Mouse (Mus musculus): Measurements from ENCODE around the gene Il27ra. TPM values are rescaled to one million over a fixed set of nuclear protein-coding genes. Genes with fewer than 3 reads are reported as not detected.
"Not testable (repeated sequence)": the region's sequence is repeated elsewhere in the genome, so short reads cannot be mapped to it uniquely, and the experiment has no call there.

The Il27ra gene
- polyA plus RNA-seq, 1 experiment from 2014 or later = 0.13 TPM

- 92% methylated on average over 2 of the region's 2 CpGs for WGBS
- not testable (repeated sequence) for H3K4me1 ChIP-seq (ENCODE audit: control insufficient read depth, insufficient read depth, low read length); ATAC-seq (ENCODE audit: insufficient read depth, low FRiP score, low TSS enrichment); H3K4me3 ChIP-seq (ENCODE audit: low read depth, low read length); H3K27me3 ChIP-seq (ENCODE audit: control insufficient read depth, insufficient read depth, low read length); H3K4me2 ChIP-seq (ENCODE audit: low read depth); H3K9ac ChIP-seq (ENCODE audit: low read length); DNase-seq (ENCODE audit: low spot score); H3K27ac ChIP-seq (ENCODE audit: low read depth, low read length); H3K9me3 ChIP-seq (ENCODE audit: control insufficient read depth, low read length)
- H3K36me3 ChIP-seq (ENCODE audit: control insufficient read depth, insufficient read depth, low read length) = peaks cover 30% of the 10 kb centered on the region
These were observed 59.2 kb downstream of the Il27ra start for GRCm38 (mm10) chr8:83983222-83983621.

GRCm38 (mm10) chr8:83982449-83982848 is 59.9 kb downstream of the Il27ra start:
- DNase-seq (ENCODE audit: low spot score) = no peak
- 86% methylated on average over 4 of the region's 4 CpGs for WGBS

GRCm38 (mm10) chr8:83981533-83981932 is 60.9 kb downstream of the Il27ra start:
- H3K4me3 ChIP-seq (ENCODE audit: low read depth, low read length) = no peak overlapping the region

More at GRCm38 (mm10) chr8:83982449-83982848, 59.9 kb downstream of the Il27ra start:
- Histone ChIP-seq H3K36me3 (ENCODE audit: control insufficient read depth, insufficient read depth, low read length) (peaks cover 29% of the 10 kb centered on the region), H3K27ac (ENCODE audit: low read depth, low read length) (no peak overlapping the region), H3K9ac (ENCODE audit: low read length) (no peak overlapping the region), H3K9me3 (ENCODE audit: control insufficient read depth, low read length) (no peaks in the 10 kb centered on the region), H3K4me3 (ENCODE audit: low read depth, low read length) (no peak overlapping the region), H3K4me2 (ENCODE audit: low read depth) (no peak overlapping the region), H3K27me3 (ENCODE audit: control insufficient read depth, insufficient read depth, low read length) (no peaks in the 10 kb centered on the region), H3K4me1 (ENCODE audit: control insufficient read depth, insufficient read depth, low read length) (no peaks in the 10 kb centered on the region)
- no peak for ATAC-seq (ENCODE audit: insufficient read depth, low FRiP score, low TSS enrichment)

GRCm38 (mm10) chr8:83980845-83981244 is 61.5 kb downstream of the Il27ra start:
- H3K27ac ChIP-seq (ENCODE audit: low read depth, low read length) = no peak overlapping the region
- ATAC-seq (ENCODE audit: insufficient read depth, low FRiP score, low TSS enrichment) (no peak), DNase-seq (ENCODE audit: low spot score) (no peak)
- H3K9me3 ChIP-seq (ENCODE audit: control insufficient read depth, low read length) = no peaks in the 10 kb centered on the region
- peaks cover 18% of the 10 kb centered on the region for H3K36me3 ChIP-seq (ENCODE audit: control insufficient read depth, insufficient read depth, low read length)
- no peak overlapping the region for H3K4me2 ChIP-seq (ENCODE audit: low read depth)
- H3K27me3 ChIP-seq (ENCODE audit: control insufficient read depth, insufficient read depth, low read length) = no peaks in the 10 kb centered on the region
- no peaks in the 10 kb centered on the region for H3K4me1 ChIP-seq (ENCODE audit: control insufficient read depth, insufficient read depth, low read length)
- WGBS = 89% methylated on average over 8 of the region's 8 CpGs
- no peak overlapping the region for H3K4me3 ChIP-seq (ENCODE audit: low read depth, low read length)
- H3K9ac ChIP-seq (ENCODE audit: low read length) = no peak overlapping the region

More at GRCm38 (mm10) chr8:83981533-83981932, 60.9 kb downstream of the Il27ra start:
- ATAC-seq (ENCODE audit: insufficient read depth, low FRiP score, low TSS enrichment) (no peak), DNase-seq (ENCODE audit: low spot score) (no peak)
- H3K36me3 ChIP-seq (ENCODE audit: control insufficient read depth, insufficient read depth, low read length) = peaks cover 22% of the 10 kb centered on the region
- no peaks in the 10 kb centered on the region for H3K9me3 ChIP-seq (ENCODE audit: control insufficient read depth, low read length)
- H3K27me3 ChIP-seq (ENCODE audit: control insufficient read depth, insufficient read depth, low read length) = no peaks in the 10 kb centered on the region
- no peaks in the 10 kb centered on the region for H3K4me1 ChIP-seq (ENCODE audit: control insufficient read depth, insufficient read depth, low read length)
- no peak overlapping the region for H3K9ac ChIP-seq (ENCODE audit: low read length)
- H3K27ac ChIP-seq (ENCODE audit: low read depth, low read length) = no peak overlapping the region
- 95% methylated on average over 7 of the region's 7 CpGs for whole genome bisulfite sequencing
- H3K4me2 ChIP-seq (ENCODE audit: low read depth) = no peak overlapping the region

MicroRNAs encoded within 50 kb of the gene (microRNA counts, 519-probe panel; counts per million panel counts)
- microRNA mmu-miR-1199 = 171 counts per million, percentile 57 among the panel's probes with 10 or more counts
- 3,646 counts per million, percentile 71 among the panel's probes with 10 or more counts for microRNA mmu-miR-709

Small RNA genes within 50 kb of the gene (microRNA-seq; reads per million reads assigned to microRNA genes)
- gene Mir1199 (not detected), gene Mir709 (not detected), gene Mir8111 (1.8 reads per million)

Other genes with a start within 250 kb of the Il27ra start
- gene Adgrl1, start 142.5 kb downstream of the Il27ra start, polyA plus RNA-seq (2014; fragmentation: Nextera tagmentation; extraction: Ambion mirVana) = 20.6 and 21.6 TPM in 2 replicates
- gene Gm10644, start 87.4 kb downstream of the Il27ra start, polyA plus RNA-seq (2014; fragmentation: Nextera tagmentation; extraction: Ambion mirVana) = 0.44 and 0.57 TPM in 2 replicates
- 78.4 and 84.2 TPM in 2 replicates for gene Asf1b, start 87.1 kb downstream of the Il27ra start, polyA plus RNA-seq (2014; fragmentation: Nextera tagmentation; extraction: Ambion mirVana)
- 154 and 171 TPM in 2 replicates for gene Prkaca, start 69.6 kb downstream of the Il27ra start, polyA plus RNA-seq (2014; fragmentation: Nextera tagmentation; extraction: Ambion mirVana)
- gene Samd1, start 44.9 kb downstream of the Il27ra start, polyA plus RNA-seq (2014; fragmentation: Nextera tagmentation; extraction: Ambion mirVana) = 14.4 and 16.5 TPM in 2 replicates
- gene 1700067K01Rik, start 41.1 kb downstream of the Il27ra start, polyA plus RNA-seq (2014; fragmentation: Nextera tagmentation; extraction: Ambion mirVana) = 0.70 and 0.77 TPM in 2 replicates
- not detected in 2 replicates for gene 2210011C24Rik, start 30.4 kb downstream of the Il27ra start, polyA plus RNA-seq (2014; fragmentation: Nextera tagmentation; extraction: Ambion mirVana)
- 4.4 TPM in 2 replicates for gene Palm3, start 21.1 kb downstream of the Il27ra start, polyA plus RNA-seq (2014; fragmentation: Nextera tagmentation; extraction: Ambion mirVana)
- gene Rln3, start 2.4 kb upstream of the Il27ra start, polyA plus RNA-seq (2014; fragmentation: Nextera tagmentation; extraction: Ambion mirVana) = not detected in 2 replicates
- gene Gm10643, start 22.5 kb upstream of the Il27ra start, polyA plus RNA-seq (2014; fragmentation: Nextera tagmentation; extraction: Ambion mirVana) = 1.8 and 2.6 TPM in 2 replicates
- 9.6 TPM in 2 replicates for gene Rfx1, start 24.2 kb upstream of the Il27ra start, polyA plus RNA-seq (2014; fragmentation: Nextera tagmentation; extraction: Ambion mirVana)
- gene Dcaf15, start 62.2 kb upstream of the Il27ra start, polyA plus RNA-seq (2014; fragmentation: Nextera tagmentation; extraction: Ambion mirVana) = 17.0 and 17.1 TPM in 2 replicates
- 0.27 TPM in 1 of 2 replicates, not detected in the other for gene Podnl1, start 83.4 kb upstream of the Il27ra start, polyA plus RNA-seq (2014; fragmentation: Nextera tagmentation; extraction: Ambion mirVana)
- gene Cc2d1a, start 105.3 kb upstream of the Il27ra start, polyA plus RNA-seq (2014; fragmentation: Nextera tagmentation; extraction: Ambion mirVana) = 11.2 and 12.4 TPM in 2 replicates
- gene 4930432K21Rik, start 105.4 kb upstream of the Il27ra start, polyA plus RNA-seq (2014; fragmentation: Nextera tagmentation; extraction: Ambion mirVana) = 1.0 and 1.3 TPM in 2 replicates
- 6.2 TPM in 2 replicates for gene Nanos3, start 142.6 kb upstream of the Il27ra start, polyA plus RNA-seq (2014; fragmentation: Nextera tagmentation; extraction: Ambion mirVana)
- gene Zswim4, start 194.5 kb upstream of the Il27ra start, polyA plus RNA-seq (2014; fragmentation: Nextera tagmentation; extraction: Ambion mirVana) = 34.9 and 35.5 TPM in 2 replicates
- 301 and 323 TPM in 2 replicates for gene D8Ertd738e, start 207.1 kb upstream of the Il27ra start, polyA plus RNA-seq (2014; fragmentation: Nextera tagmentation; extraction: Ambion mirVana)
- gene Mri1, start 214.7 kb upstream of the Il27ra start, polyA plus RNA-seq (2014; fragmentation: Nextera tagmentation; extraction: Ambion mirVana) = 50.7 and 55.9 TPM in 2 replicates
- gene Ccdc130, start 227.8 kb upstream of the Il27ra start, polyA plus RNA-seq (2014; fragmentation: Nextera tagmentation; extraction: Ambion mirVana) = 21.4 and 26.6 TPM in 2 replicates

Measured in neural tube, embryonic 11.5 days (tissue).